Mouse (Mus musculus) thymus, adult 2 months (tissue): ENCODE results near the gene Cd6.

Experiments used
- CTCF ChIP-seq: fragments of 200-500 bp; IDR thresholded peaks from 2 replicates; pipeline ENCODE4 v1.5.1; 2012; ENCODE audit warnings: mild to moderate bottlenecking, control low read depth, low read length, moderate library complexity, borderline replicate concordance; ENCODE audit not compliant: control insufficient read depth, poor library complexity, insufficient read depth; ENCODE audit errors: extremely low read depth
- POLR2A ChIP-seq: fragments of 200-500 bp; IDR thresholded peaks from 2 replicates; pipeline ENCODE4 v1.6.1; 2012; ENCODE audit warnings: mild to moderate bottlenecking, low read length, control low read depth, moderate library complexity; ENCODE audit not compliant: control insufficient read depth, poor library complexity, insufficient read depth; ENCODE audit errors: extremely low read depth

GRCm38 (mm10) chr19:10818217-10818946 is 11.5 kb downstream of the Cd6 start:
- no peak for TF ChIP-seq CTCF
- TF ChIP-seq POLR2A, result no peak
